In genomic region chr1:36923911-36924310, GRCm38 (mm10) we compare ENCODE assay signal across 24 mouse cellular contexts. TPM values are rescaled to one million over a fixed set of nuclear protein-coding genes. Genes with fewer than 3 reads are reported as not detected.
DNase-seq lines count a peak whose midpoint lies in the region; ATAC-seq and TF ChIP-seq lines count a peak whose summit lies in the region.
"Had no signal": no experiment of that assay in that cellular context is flagged by ENCODE, and none has a peak within 500 bp of the region (broad histone marks: within the 10 kb centered on the region; RNA-seq: fewer than 3 reads in every experiment).

No protein-coding gene starts in this region.

- H3K4me3 ChIP-seq in liver, embryonic 13.5 days (replicated peaks): no peak overlapping the region
- no peak overlapping the region for H3K4me3 ChIP-seq in liver, postnatal 0 days (ENCODE audit: low read depth, low read length)
- H3K4me3 ChIP-seq in MEL (ENCODE audit: control insufficient read depth in 1 of 2, insufficient read depth in 1 of 2, low read depth in 2 of 2, low read length in 2 of 2): no peak overlapping the region
- no peak overlapping the region for H3K4me3 ChIP-seq in liver, embryonic 15.5 days (replicated peaks)
- no peak overlapping the region for H3K4me3 ChIP-seq in olfactory bulb, adult 2 months (ENCODE audit: insufficient read depth, low read depth, low read length)
- no peak overlapping the region for H3K4me3 ChIP-seq in intestine, postnatal 0 days (ENCODE audit: low read depth, low read length)
- no peak overlapping the region for H3K4me3 ChIP-seq in embryonic facial prominence, embryonic 10.5 days
- H3K4me3 ChIP-seq: embryonic facial prominence, embryonic 12.5 days; forebrain, embryonic 13.5 days; forebrain, embryonic 15.5 days had no signal

- no peaks in the 10 kb centered on the region for H3K36me3 ChIP-seq in liver, embryonic 13.5 days
- H3K36me3 ChIP-seq in liver, postnatal 0 days (replicated peaks; ENCODE audit: insufficient read depth, low read length): no peaks in the 10 kb centered on the region
- peaks cover 0 to 68% of the 10 kb centered on the region in 2 experiments; a peak in 2 of 4 replicates for H3K36me3 ChIP-seq in MEL (ENCODE audit: control insufficient read depth in 1 of 2, insufficient read depth in 2 of 2, low read length in 2 of 2)
- 0 out of 2 replicates have a peak, but pooled peaks cover 4% of the 10 kb centered on the region for H3K36me3 ChIP-seq in liver, embryonic 15.5 days (replicated peaks)
- no peaks in the 10 kb centered on the region for H3K36me3 ChIP-seq in intestine, postnatal 0 days (ENCODE audit: control insufficient read depth, insufficient read depth)
- peaks cover 5% of the 10 kb centered on the region; the same call in 1 of the 2 replicates for H3K36me3 ChIP-seq in embryonic facial prominence, embryonic 10.5 days (replicated peaks)
- H3K36me3 ChIP-seq: embryonic facial prominence, embryonic 12.5 days; forebrain, embryonic 15.5 days had no signal

- peak overlapping the region; percentile 99 for H3K27ac ChIP-seq in liver, embryonic 13.5 days
- H3K27ac ChIP-seq in liver, postnatal 0 days (ENCODE audit: low read depth): no peak overlapping the region
- no peak overlapping the region for H3K27ac ChIP-seq in MEL (ENCODE audit: control insufficient read depth, low read depth, low read length)
- H3K27ac ChIP-seq in liver, embryonic 15.5 days (replicated peaks): peak overlapping the region; percentile 100
- peak overlapping the region; percentile 73; the same call in 1 of the 2 replicates for H3K27ac ChIP-seq in olfactory bulb, adult 2 months (ENCODE audit: insufficient read depth, low read depth, low read length)
- H3K27ac ChIP-seq in intestine, postnatal 0 days (ENCODE audit: low read depth, low read length): no peak overlapping the region
- no peak overlapping the region for H3K27ac ChIP-seq in embryonic facial prominence, embryonic 10.5 days (replicated peaks)
- H3K27ac ChIP-seq: embryonic facial prominence, embryonic 12.5 days; forebrain, embryonic 13.5 days; forebrain, embryonic 15.5 days had no signal

- ATAC-seq in liver, embryonic 13.5 days (ENCODE audit: low read depth): no peak
- no peak for ATAC-seq in liver, postnatal 0 days
- ATAC-seq in liver, embryonic 15.5 days (ENCODE audit: insufficient read depth): no peak
- ATAC-seq in intestine, postnatal 0 days: no peak
- ATAC-seq: CD4-positive, CD25-positive, alpha-beta regulatory T cell, adult 4 months; forebrain, embryonic 13.5 days; forebrain, embryonic 15.5 days; forebrain, postnatal 0 days had no signal

- no peak for TF ChIP-seq POLR2A in MEL (IDR thresholded peaks at IDR 0.05; ENCODE audit: control insufficient read depth in 1 of 2, insufficient read depth in 1 of 2, low read depth in 1 of 2, low read length in 2 of 2, poor library complexity in 1 of 2)
- TF ChIP-seq POLR2A in olfactory bulb, adult 2 months (IDR thresholded peaks at IDR 0.05; ENCODE audit: insufficient read depth, low read depth, low read length): no peak

- no peak for TF ChIP-seq CTCF in liver, postnatal 0 days (IDR thresholded peaks at IDR 0.05; ENCODE audit: low read depth)
- TF ChIP-seq CTCF in MEL (IDR thresholded peaks at IDR 0.05 in 2 of 3, conservative IDR thresholded peaks at IDR 0.05 in 1 of 3; ENCODE audit: control insufficient read depth in 1 of 3, insufficient read depth in 1 of 3, low read depth in 2 of 3, low read length in 3 of 3, poor library complexity in 1 of 3, severe bottlenecking in 1 of 3): no peak
- no peak for TF ChIP-seq CTCF in olfactory bulb, adult 2 months (IDR thresholded peaks at IDR 0.05; ENCODE audit: insufficient read depth, low read depth, low read length)
- no peak for TF ChIP-seq CTCF in intestine, postnatal 0 days (IDR thresholded peaks at IDR 0.05; ENCODE audit: low read depth)

- no peaks in the 10 kb centered on the region for H3K27me3 ChIP-seq in liver, embryonic 13.5 days
- no peaks in the 10 kb centered on the region for H3K27me3 ChIP-seq in liver, postnatal 0 days (ENCODE audit: insufficient read depth, low read length)
- H3K27me3 ChIP-seq in MEL (ENCODE audit: control insufficient read depth in 1 of 2, insufficient read depth in 2 of 2, low read length in 2 of 2): no peaks in the 10 kb centered on the region
- H3K27me3 ChIP-seq in liver, embryonic 15.5 days: no peaks in the 10 kb centered on the region
- no peaks in the 10 kb centered on the region for H3K27me3 ChIP-seq in intestine, postnatal 0 days (replicated peaks; ENCODE audit: control insufficient read depth, insufficient read depth, low read length)
- no peaks in the 10 kb centered on the region for H3K27me3 ChIP-seq in embryonic facial prominence, embryonic 10.5 days (replicated peaks; ENCODE audit: low read depth, poor library complexity, severe bottlenecking)
- H3K27me3 ChIP-seq: CH12.LX; embryonic facial prominence, embryonic 12.5 days; forebrain, embryonic 13.5 days; forebrain, embryonic 15.5 days had no signal

- no peak for DNase-seq in liver, embryonic 13.5 days
- no peak for DNase-seq in liver, postnatal 0 days
- DNase-seq in MEL (ENCODE audit: low read depth, low spot score): no peak
- DNase-seq in embryonic facial prominence, embryonic 10.5 days (ENCODE audit: low spot score): no peak
- DNase-seq: adrenal gland, adult 2 months; adrenal gland, postnatal 10 days; adrenal gland, postnatal 25 days; cerebellum, adult 11 months; cerebellum, adult 18-20 months; cerebellum, adult 8-10 months; cerebellum, adult 9-11 months; cerebellum, postnatal 14 days; cerebellum, postnatal 36 days; embryo, embryonic 11 days; forebrain, postnatal 0 days had no signal

- TF ChIP-seq RAD21 in MEL (IDR thresholded peaks at IDR 0.05; ENCODE audit: low read depth, low read length): no peak

- no peaks in the 10 kb centered on the region for H3K9me3 ChIP-seq in liver, embryonic 13.5 days (replicated peaks)
- H3K9me3 ChIP-seq in liver, postnatal 0 days (ENCODE audit: low read length): no peaks in the 10 kb centered on the region
- H3K9me3 ChIP-seq in MEL (replicated peaks; ENCODE audit: insufficient read depth, low read length): no peaks in the 10 kb centered on the region
- H3K9me3 ChIP-seq in liver, embryonic 15.5 days (replicated peaks): no peaks in the 10 kb centered on the region
- no peaks in the 10 kb centered on the region for H3K9me3 ChIP-seq in intestine, postnatal 0 days (ENCODE audit: control insufficient read depth)
- no peaks in the 10 kb centered on the region for H3K9me3 ChIP-seq in embryonic facial prominence, embryonic 10.5 days
- H3K9me3 ChIP-seq: embryonic facial prominence, embryonic 12.5 days; forebrain, embryonic 13.5 days; forebrain, embryonic 15.5 days; G1E had no signal

- H3K4me1 ChIP-seq in liver, embryonic 13.5 days (replicated peaks): peaks cover 98% of the 10 kb centered on the region
- peaks cover 86% of the 10 kb centered on the region for H3K4me1 ChIP-seq in liver, postnatal 0 days (ENCODE audit: insufficient read depth)
- H3K4me1 ChIP-seq in MEL (ENCODE audit: control insufficient read depth in 1 of 2, insufficient read depth in 2 of 2, low read length in 2 of 2): peaks cover 40 to 62% of the 10 kb centered on the region in 2 experiments
- peaks cover 95% of the 10 kb centered on the region for H3K4me1 ChIP-seq in liver, embryonic 15.5 days (replicated peaks)
- peaks cover 31% of the 10 kb centered on the region for H3K4me1 ChIP-seq in olfactory bulb, adult 2 months (ENCODE audit: control insufficient read depth, insufficient read depth, low read length)
- peaks cover 28% of the 10 kb centered on the region for H3K4me1 ChIP-seq in intestine, postnatal 0 days (replicated peaks; ENCODE audit: control insufficient read depth, insufficient read depth, low read length)
- peaks cover 45% of the 10 kb centered on the region for H3K4me1 ChIP-seq in embryonic facial prominence, embryonic 10.5 days

- H3K9ac ChIP-seq in liver, embryonic 13.5 days: peak overlapping the region; percentile 73
- no peak overlapping the region for H3K9ac ChIP-seq in liver, postnatal 0 days (replicated peaks)
- H3K9ac ChIP-seq in MEL (ENCODE audit: control insufficient read depth, low read depth, low read length, poor library complexity, severe bottlenecking): no peak overlapping the region
- H3K9ac ChIP-seq in liver, embryonic 15.5 days: no peak overlapping the region
- no peak overlapping the region for H3K9ac ChIP-seq in intestine, postnatal 0 days (ENCODE audit: low read depth, low read length)
- H3K9ac ChIP-seq: embryonic facial prominence, embryonic 12.5 days; forebrain, embryonic 13.5 days; forebrain, embryonic 15.5 days; forebrain, postnatal 0 days had no signal

- peak overlapping the region; percentile 78; the same call in 1 of the 2 replicates for H3K4me2 ChIP-seq in liver, embryonic 13.5 days
- no peak overlapping the region for H3K4me2 ChIP-seq in liver, postnatal 0 days (ENCODE audit: low read depth, low read length)
- H3K4me2 ChIP-seq in liver, embryonic 15.5 days: peak overlapping the region; percentile 77; the same call in 1 of the 2 replicates
- H3K4me2 ChIP-seq in intestine, postnatal 0 days (replicated peaks; ENCODE audit: low read depth): no peak overlapping the region
- H3K4me2 ChIP-seq: embryonic facial prominence, embryonic 12.5 days; forebrain, embryonic 13.5 days; forebrain, embryonic 15.5 days had no signal

- no peak for TF ChIP-seq EP300 in liver, postnatal 0 days (IDR thresholded peaks at IDR 0.05; ENCODE audit: low read depth)
- TF ChIP-seq EP300 in MEL (IDR thresholded peaks at IDR 0.05; ENCODE audit: low read depth in 1 of 2, low read length in 2 of 2): peak in 1 of 2 experiments; percentile 39; a peak in 1 of 4 replicates

- peaks cover 33% of the 10 kb centered on the region for H3K79me2 ChIP-seq in MEL (ENCODE audit: control insufficient read depth, insufficient read depth, low read length, poor library complexity)

TF ChIP-seq in MEL, 35 proteins besides CTCF, POLR2A, EP300 and RAD21 (continues in another document):
- no peak for TF ChIP-seq BHLHE40 (IDR thresholded peaks at IDR 0.05; ENCODE audit: borderline replicate concordance, low read depth, low read length)
- TF ChIP-seq ETS1 (IDR thresholded peaks at IDR 0.05; ENCODE audit: low read depth, low read length): no peak
- TF ChIP-seq JUND (IDR thresholded peaks at IDR 0.05; ENCODE audit: low read depth, low read length): no peak
- peak; percentile 83 for TF ChIP-seq RCOR1 (IDR thresholded peaks at IDR 0.05; ENCODE audit: low read depth, low read length)

RNA-seq across cellular contexts. Expression of gene Tmem131, which starts 19.6 kb away (rescaled TPM):
- 6.5 and 8.7 TPM in 2 replicates for polyA plus RNA-seq in liver, embryonic 13.5 days (2015; fragmentation: Nextera tagmentation; extraction: Ambion mirVana)
- 4.8 and 6.1 TPM in 2 replicates for polyA plus RNA-seq in liver, postnatal 0 days (2015; fragmentation: Nextera tagmentation; extraction: Ambion mirVana)
- 11.4 and 12.7 TPM in 2 replicates for total RNA-seq in MEL (2012; rRNA removed)
- polyA plus RNA-seq in MEL (2012; ENCODE audit: insufficient read depth in 1 of 2, insufficient read length in 2 of 2, low read depth in 1 of 2, low replicate concordance in 2 of 2, missing spikeins in 1 of 2): 100 to 1,000 TPM in 1 of 2 experiments, 10 to 100 TPM in 1; 48.8 to 196 TPM
- 8.0 and 8.6 TPM in 2 replicates for polyA plus RNA-seq in liver, embryonic 15.5 days (2015; fragmentation: Nextera tagmentation; extraction: Ambion mirVana)
- 169 and 363 TPM in 2 replicates for polyA plus RNA-seq in olfactory bulb, adult 2 months (2012; ENCODE audit: insufficient read depth, insufficient read length, low replicate concordance, missing spikeins)
- polyA plus RNA-seq in intestine, postnatal 0 days (2015; fragmentation: Nextera tagmentation; extraction: Ambion mirVana): 10.6 TPM in 2 replicates
- 14.0 and 14.4 TPM in 2 replicates for polyA plus RNA-seq in embryonic facial prominence, embryonic 10.5 days (2016; fragmentation: Nextera tagmentation; extraction: Ambion mirVana)

Comparison
In these comparisons a context has a peak if more than half of its experiments do, and no peak if none do; other contexts are left out.
1. H3K27ac ChIP-seq: peak in liver, embryonic 13.5 days (single experiment), liver, embryonic 15.5 days (single experiment) and olfactory bulb, adult 2 months (single experiment); none in liver, postnatal 0 days (single experiment), MEL (single experiment), intestine, postnatal 0 days (single experiment) and embryonic facial prominence, embryonic 10.5 days (single experiment).
2. H3K4me2 ChIP-seq: peak in liver, embryonic 13.5 days (single experiment) and liver, embryonic 15.5 days (single experiment); none in liver, postnatal 0 days (single experiment) and intestine, postnatal 0 days (single experiment).